Mouse (Mus musculus): ENCODE results near the gene Cks2.
"Not testable (repeated sequence)": the region's sequence is repeated elsewhere in the genome, so short reads cannot be mapped to it uniquely, and the experiment has no call there.

The Cks2 gene

GRCm38 (mm10) chr13:51641424-51641823 is 3.6 kb upstream of the Cks2 start:
- DNase-seq, result no peak

GRCm38 (mm10) chr13:51642171-51642778 is 2.8 kb upstream of the Cks2 start:
- DNase-seq, result no peak

GRCm38 (mm10) chr13:51643924-51644828 is 856 bp upstream of the Cks2 start:
- no peak for DNase-seq

- DNase-seq, result no peak
Observed at GRCm38 (mm10) chr13:51645872-51646271, 840 bp downstream of the Cks2 start.

DNA sequence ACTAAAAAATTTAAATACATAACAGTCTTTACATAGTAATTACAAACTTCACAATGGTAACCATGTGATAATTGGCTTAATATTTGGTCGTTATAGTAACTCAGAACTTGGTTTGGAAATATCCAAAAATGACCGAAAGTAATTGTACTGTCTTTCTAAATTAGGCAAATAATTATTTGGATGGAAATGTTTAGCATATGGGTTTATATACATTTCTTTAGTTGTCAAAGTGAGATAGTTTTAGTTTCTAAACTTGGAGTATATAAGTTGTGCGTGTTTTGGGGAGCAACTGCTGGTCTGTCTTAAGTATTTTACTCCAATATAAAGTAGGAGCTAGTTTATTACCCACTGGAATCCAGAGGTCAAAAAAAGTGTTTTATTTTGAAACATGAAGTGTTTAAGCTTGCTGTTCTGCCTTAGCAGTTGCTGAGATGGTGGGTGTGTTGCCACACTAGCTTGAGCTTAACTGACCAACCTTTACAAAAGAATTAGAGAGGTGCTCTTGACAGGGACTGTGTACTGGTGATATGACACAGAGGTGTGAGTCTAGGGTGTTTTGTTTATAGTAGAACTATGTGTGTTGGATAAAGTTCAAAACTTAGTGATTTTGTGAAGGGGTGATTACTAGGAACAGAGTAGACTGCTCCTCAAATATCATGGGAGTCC is 1.5 kb downstream of the Cks2 start:
- DNase-seq, result no peak

DNA sequence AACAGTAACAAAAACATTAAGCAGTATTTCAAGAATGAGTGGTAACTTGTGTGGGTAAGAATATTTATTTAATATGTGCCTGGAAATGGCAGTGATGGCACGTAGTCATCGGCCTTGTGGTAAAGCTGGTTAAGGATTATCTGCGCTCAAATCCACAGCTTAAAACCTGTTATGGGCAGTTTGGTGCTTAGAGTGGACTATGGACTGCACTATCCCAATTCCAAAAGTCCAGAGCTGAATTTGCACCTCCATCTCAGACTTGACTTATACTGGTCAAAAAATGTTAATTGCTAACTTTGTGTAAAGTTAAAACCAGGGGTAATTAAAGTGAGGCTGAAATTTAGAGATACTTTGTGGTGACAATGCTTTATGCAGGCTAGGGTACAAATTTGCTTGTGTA is 2.7 kb downstream of the Cks2 start:
- no peak for DNase-seq

DNA sequence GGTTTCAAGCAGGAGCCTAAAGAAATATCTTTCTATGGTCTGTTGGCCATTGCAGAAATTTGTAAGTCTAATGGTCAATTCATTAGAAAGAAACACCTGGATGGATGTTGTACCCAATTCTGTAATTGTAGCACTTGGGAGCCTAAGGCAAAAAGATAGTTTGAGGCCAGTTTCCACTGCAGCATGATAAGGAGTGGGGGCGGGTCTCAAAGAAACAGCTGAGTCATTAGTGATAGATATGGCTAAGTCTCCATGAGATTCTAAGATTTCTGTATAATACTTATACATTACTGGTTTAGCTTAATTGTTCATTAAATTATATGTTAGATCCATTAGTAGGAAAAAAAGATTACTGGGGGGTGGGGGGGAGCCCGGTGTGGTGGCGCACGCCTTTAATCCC is 3.2 kb downstream of the Cks2 start:
- DNase-seq, result no peak

GRCm38 (mm10) chr13:51649740-51650139 is 4.7 kb downstream of the Cks2 start:
- DNase-seq, result no peak

- peak; percentile 97 for DNase-seq
Observed at GRCm38 (mm10) chr13:51651408-51652064, 6.5 kb downstream of the Cks2 start, which contains the start of gene Secisbp2. Gene Secisbp2 (plus strand): TSS chr13:51651697.

- no peak for DNase-seq
Observed at GRCm38 (mm10) chr13:51653159-51653558, 8.1 kb downstream of the Cks2 start.

GRCm38 (mm10) chr13:51653961-51654360 is 8.9 kb downstream of the Cks2 start:
- DNase-seq, result no peak

- no peak for DNase-seq
Observed at GRCm38 (mm10) chr13:51656516-51657235, 11.6 kb downstream of the Cks2 start.

GRCm38 (mm10) chr13:51658094-51658493 is 13.1 kb downstream of the Cks2 start:
- DNase-seq, result no peak

GRCm38 (mm10) chr13:51659573-51659972 is 14.5 kb downstream of the Cks2 start:
- DNase-seq, result no peak

DNA sequence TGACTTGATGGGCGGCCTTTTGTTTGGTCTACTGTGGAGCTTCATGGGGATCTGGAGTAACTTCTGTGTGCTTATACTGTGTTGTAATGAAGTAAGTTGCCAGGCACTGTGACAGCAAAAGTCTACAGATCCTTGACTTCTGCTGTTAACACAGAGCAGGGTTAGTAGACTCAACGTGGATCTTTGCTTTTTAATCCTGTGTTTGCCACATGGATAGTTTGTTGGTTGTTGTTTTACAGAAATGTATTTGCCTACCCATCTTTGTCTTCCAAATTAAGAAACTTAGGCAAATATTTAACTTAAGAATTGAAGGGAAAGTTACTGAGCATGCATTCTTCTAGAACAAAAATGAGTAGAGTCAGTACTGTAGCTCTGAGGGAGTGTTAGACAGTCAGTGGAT is 18.5 kb downstream of the Cks2 start:
- DNase-seq, result no peak

- not testable (repeated sequence) for DNase-seq
Observed at GRCm38 (mm10) chr13:51668195-51668594, 23.2 kb downstream of the Cks2 start.

- no peak for DNase-seq
Observed at GRCm38 (mm10) chr13:51676641-51677040, 31.6 kb downstream of the Cks2 start.

DNA sequence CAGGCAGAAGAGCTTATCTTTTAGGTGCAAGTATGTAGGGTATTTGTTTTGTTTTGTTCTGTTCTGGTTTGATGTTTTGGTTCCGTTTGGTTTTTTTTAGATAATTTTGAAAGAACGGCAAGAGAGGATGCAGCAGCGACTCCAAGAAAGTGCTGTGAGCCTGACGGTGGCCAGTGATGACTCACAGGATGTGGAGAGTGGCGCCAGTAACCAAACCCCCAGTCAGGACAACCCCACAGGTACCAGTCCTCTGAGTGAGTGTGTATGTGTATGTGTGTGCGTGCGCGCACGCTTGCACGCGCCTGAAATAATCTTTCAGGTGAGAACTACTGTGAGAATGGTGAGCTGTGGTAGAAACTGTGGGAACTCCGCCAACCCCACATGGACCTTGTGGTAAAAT is 32.0 kb downstream of the Cks2 start:
- no peak for DNase-seq

DNA sequence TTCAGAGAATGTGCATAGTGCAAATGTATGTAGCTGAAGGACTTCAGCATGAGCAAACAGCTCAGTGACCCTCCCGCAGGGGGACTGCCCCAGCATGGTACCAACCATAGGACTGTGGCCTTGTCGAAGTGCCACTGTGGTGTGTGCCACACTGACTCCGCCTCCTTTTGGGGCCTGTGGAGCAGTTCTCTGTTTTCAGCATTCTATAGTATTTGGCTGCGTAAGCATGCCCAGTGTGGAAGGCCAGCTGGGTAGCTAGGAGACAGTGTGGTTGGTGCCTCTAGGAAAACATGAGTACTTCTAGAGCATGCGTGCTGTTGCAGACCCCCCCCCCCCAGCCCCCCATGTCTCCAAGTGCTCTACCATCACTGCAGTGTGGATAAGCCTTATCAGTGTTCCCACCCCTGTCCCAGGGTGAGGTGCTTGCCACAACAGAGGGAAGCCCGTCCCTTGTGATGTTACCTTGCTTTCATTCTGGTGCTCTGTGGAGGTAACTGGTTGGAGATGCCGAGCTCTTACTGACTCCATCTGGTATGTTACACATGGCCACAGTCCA is 32.7 kb downstream of the Cks2 start:
- no peak for DNase-seq

GRCm38 (mm10) chr13:51678687-51679086 is 33.7 kb downstream of the Cks2 start:
- DNase-seq, result no peak

- no peak for DNase-seq
Observed at GRCm38 (mm10) chr13:51679332-51679731, 34.3 kb downstream of the Cks2 start.

- no peak for DNase-seq
Observed at GRCm38 (mm10) chr13:51681076-51681475, 36.0 kb downstream of the Cks2 start.

Data from right cerebral cortex, postnatal 25 days (tissue).